Mouse (Mus musculus) CH12.LX (cell line): Measurements from ENCODE around the gene U2af1l4. TPM values are rescaled to one million over a fixed set of nuclear protein-coding genes. Genes with fewer than 3 reads are reported as not detected.

Experiments used
- DNase-seq: peaks from one replicate; pipeline ENCODE4 v3.0.0-alpha.2; 2013; ENCODE audit errors: extremely low read depth
- H3K27ac ChIP-seq: 2 replicates; pipeline ENCODE4 v1.5.1; 2012; ENCODE audit warnings: low read depth, mild to moderate bottlenecking, control low read depth, moderate library complexity; ENCODE audit not compliant: insufficient read depth
- H3K27me3 ChIP-seq: replicated peaks from 2 replicates; pipeline ENCODE3; 2012; ENCODE audit warnings: inconsistent platforms
- H3K36me3 ChIP-seq, 2 experiments: replicated peaks in 1 of 2; 2 replicates each; pipeline versions ENCODE3 to v1.6.1; 2012; ENCODE audit warnings: inconsistent platforms in 1 of 2, low read length in 1 of 2, mild to moderate bottlenecking in 1 of 2, mixed read lengths in 1 of 2, moderate library complexity in 1 of 2; ENCODE audit not compliant: control insufficient read depth in 1 of 2, insufficient read depth in 1 of 2
- H3K4me1 ChIP-seq, 2 experiments: 2 replicates each; pipeline ENCODE4 v1.6.1; 2012; ENCODE audit warnings: inconsistent platforms in 1 of 2, moderate library complexity in 1 of 2; ENCODE audit not compliant: insufficient read depth in 2 of 2, control insufficient read depth in 1 of 2
- H3K4me2 ChIP-seq: 2 replicates; pipeline ENCODE4 v1.6.1; 2012; ENCODE audit warnings: low read depth, mild to moderate bottlenecking, control low read depth; ENCODE audit not compliant: poor library complexity, insufficient read depth, severe bottlenecking
- H3K4me3 ChIP-seq, 3 experiments: fragments of 150-350 bp in 1 of 3; sonication (generic) in 1 of 3; replicated peaks in 1 of 3; 2 replicates each; pipeline versions ENCODE3 to v1.5.1; 2011 to 2012; ENCODE audit warnings: low read depth in 2 of 3, low read length in 2 of 3, mild to moderate bottlenecking in 2 of 3, moderate library complexity in 2 of 3, control low read depth in 1 of 3, improper control_type of control experiment in 1 of 3, inconsistent platforms in 1 of 3, mixed read lengths in 1 of 3; ENCODE audit not compliant: poor library complexity in 1 of 3
- H3K79me2 ChIP-seq: replicated peaks from 2 replicates; pipeline ENCODE4 v1.6.1; 2012; ENCODE audit warnings: mild to moderate bottlenecking, moderate library complexity; ENCODE audit not compliant: control insufficient read depth, poor library complexity, insufficient read depth, severe bottlenecking; ENCODE audit errors: extremely low read depth
- H3K9ac ChIP-seq: 2 replicates; pipeline ENCODE4 v1.6.1; 2012; ENCODE audit warnings: low read depth, mild to moderate bottlenecking, control low read depth, moderate library complexity; ENCODE audit not compliant: insufficient read depth
- H3K9me3 ChIP-seq: replicated peaks from 2 replicates; pipeline ENCODE3; 2012; ENCODE audit warnings: low read length, inconsistent platforms, mixed read lengths
- BHLHE40 ChIP-seq: IDR thresholded peaks from 2 replicates; pipeline ENCODE4 v1.6.1; 2011; ENCODE audit warnings: mild to moderate bottlenecking, low read depth, low read length, improper control_type of control experiment
- CHD1 ChIP-seq: IDR thresholded peaks from 2 replicates; pipeline ENCODE4 v1.6.1; 2012; ENCODE audit warnings: low read depth, low read length, improper control_type of control experiment, inconsistent platforms
- CHD2 ChIP-seq: IDR thresholded peaks from 2 replicates; pipeline ENCODE4 v1.6.1; 2011; ENCODE audit warnings: low read length, improper control_type of control experiment
- CTCF ChIP-seq, 2 experiments: IDR thresholded peaks in 1 of 2; conservative IDR thresholded peaks in 1 of 2; 2 replicates each; pipeline ENCODE4 v1.5.1; 2011 to 2012; ENCODE audit warnings: low read depth in 2 of 2, low read length in 2 of 2, improper control_type of control experiment in 1 of 2, inconsistent platforms in 1 of 2, mild to moderate bottlenecking in 1 of 2, moderate library complexity in 1 of 2
- ELF1 ChIP-seq: IDR thresholded peaks from 2 replicates; pipeline ENCODE4 v1.6.1; 2014; ENCODE audit warnings: low read depth, mild to moderate bottlenecking, inconsistent platforms, low read length, improper control_type of control experiment
- EP300 ChIP-seq: IDR thresholded peaks from 2 replicates; pipeline ENCODE4 v1.6.1; 2011; ENCODE audit warnings: low read length, improper control_type of control experiment
- GABPA ChIP-seq: IDR thresholded peaks from 2 replicates; pipeline ENCODE4 v1.6.1; 2012; ENCODE audit warnings: low read depth, low read length, improper control_type of control experiment, inconsistent platforms; ENCODE audit not compliant: insufficient replicate concordance
- HCFC1 ChIP-seq: IDR thresholded peaks from 2 replicates; pipeline ENCODE4 v1.6.1; 2012; ENCODE audit warnings: low read depth, mild to moderate bottlenecking, inconsistent platforms, low read length, improper control_type of control experiment
- IRF4 ChIP-seq: IDR thresholded peaks from 2 replicates; pipeline ENCODE4 v1.6.1; 2014; ENCODE audit warnings: low read depth, mild to moderate bottlenecking, inconsistent platforms, low read length, improper control_type of control experiment
- JUND ChIP-seq: conservative IDR thresholded peaks from 2 replicates; pipeline ENCODE4 v1.6.1; 2011; ENCODE audit warnings: low read depth, low read length, improper control_type of control experiment
- MAFK ChIP-seq: IDR thresholded peaks from 2 replicates; pipeline ENCODE4 v1.6.1; 2011; ENCODE audit warnings: low read length, improper control_type of control experiment; ENCODE audit not compliant: insufficient replicate concordance
- MAX ChIP-seq: IDR thresholded peaks from 2 replicates; pipeline ENCODE4 v1.6.1; 2011; ENCODE audit warnings: low read length, improper control_type of control experiment
- MAZ ChIP-seq: IDR thresholded peaks from 2 replicates; pipeline ENCODE4 v1.6.1; 2012; ENCODE audit warnings: low read depth, mild to moderate bottlenecking, inconsistent platforms, low read length, improper control_type of control experiment, moderate library complexity
- MEF2A ChIP-seq: IDR thresholded peaks from 2 replicates; pipeline ENCODE4 v1.6.1; 2014; ENCODE audit warnings: low read depth, mild to moderate bottlenecking, inconsistent platforms, low read length, improper control_type of control experiment, borderline replicate concordance
- MXI1 ChIP-seq: IDR thresholded peaks from 2 replicates; pipeline ENCODE4 v1.6.1; 2011; ENCODE audit warnings: mild to moderate bottlenecking, low read depth, low read length, improper control_type of control experiment
- MYC ChIP-seq: IDR thresholded peaks from 2 replicates; pipeline ENCODE4 v1.6.1; 2011; ENCODE audit warnings: low read depth, mild to moderate bottlenecking, improper control_type of control experiment, low read length
- NELFE ChIP-seq: IDR thresholded peaks from 2 replicates; pipeline ENCODE4 v1.6.1; 2011; ENCODE audit warnings: low read depth, low read length, improper control_type of control experiment
- NRF1 ChIP-seq: IDR thresholded peaks from 2 replicates; pipeline ENCODE4 v1.6.1; 2014; ENCODE audit warnings: low read depth, mild to moderate bottlenecking, inconsistent platforms, low read length, improper control_type of control experiment, moderate library complexity
- RAD21 ChIP-seq: IDR thresholded peaks from 2 replicates; pipeline ENCODE4 v1.6.1; 2011; ENCODE audit warnings: low read depth, mild to moderate bottlenecking, low read length, improper control_type of control experiment, moderate library complexity
- RCOR1 ChIP-seq: conservative IDR thresholded peaks from 2 replicates; pipeline ENCODE4 v1.6.1; 2012; ENCODE audit warnings: low read depth, mild to moderate bottlenecking, inconsistent platforms, low read length, improper control_type of control experiment
- SIN3A ChIP-seq: IDR thresholded peaks from 2 replicates; pipeline ENCODE4 v1.6.1; 2012; ENCODE audit warnings: low read length, improper control_type of control experiment, inconsistent platforms
- SMC3 ChIP-seq: IDR thresholded peaks from 2 replicates; pipeline ENCODE4 v1.6.1; 2011; ENCODE audit warnings: low read depth, low read length, improper control_type of control experiment
- TCF12 ChIP-seq: IDR thresholded peaks from 2 replicates; pipeline ENCODE4 v1.6.1; 2014; ENCODE audit warnings: low read depth, mild to moderate bottlenecking, inconsistent platforms, low read length, improper control_type of control experiment
- UBTF ChIP-seq: IDR thresholded peaks from 2 replicates; pipeline ENCODE4 v1.6.1; 2012; ENCODE audit warnings: low read depth, mild to moderate bottlenecking, inconsistent platforms, low read length, improper control_type of control experiment, moderate library complexity
- ZC3H11A ChIP-seq: IDR thresholded peaks from 2 replicates; pipeline ENCODE4 v1.6.1; 2012; ENCODE audit warnings: low read depth, mild to moderate bottlenecking, inconsistent platforms, low read length, improper control_type of control experiment
- ZMIZ1 ChIP-seq: IDR thresholded peaks from 2 replicates; pipeline ENCODE4 v1.6.1; 2012; ENCODE audit warnings: low read depth, mild to moderate bottlenecking, inconsistent platforms, low read length, improper control_type of control experiment
- ZNF384 ChIP-seq: IDR thresholded peaks from 2 replicates; pipeline ENCODE4 v1.6.1; 2012; ENCODE audit warnings: low read depth, low read length, improper control_type of control experiment, inconsistent platforms
- dilution Hi-C: fragments of 300-500 bp; cut with MboI; formaldehyde crosslinking; loops from 2 replicates; pipeline ENCODE4 v1.14.3; 2020; ENCODE audit warnings: low sequenced_read_pairs; ENCODE audit not compliant: extremely low pct_unique_long_range_greater_than_20kb, extremely low pct_ligation_motif_present
- in situ Hi-C: fragments of 300-500 bp; cut with MboI; formaldehyde crosslinking; loops from 3 replicates; pipeline ENCODE4 v1.14.3; 2019; ENCODE audit warnings: low sequenced_read_pairs, low pct_ligation_motif_present, low pct_unique_long_range_greater_than_20kb, mixed read lengths
- polyA plus RNA-seq: library from polyadenylated mRNA; unstranded; fragments of >175 nt; gene quantifications from 2 replicates; pipeline ENCODE4 v1.2.1, GENCODE M21; 2012; ENCODE audit warnings: low read depth; ENCODE audit not compliant: insufficient read length
- total RNA-seq, 2 experiments: library from RNA; depleted of rRNA; stranded (reverse); fragments of 300-350 nt in 1 of 2; fragments of >200 nt in 1 of 2; gene quantifications; 2 replicates each; pipeline ENCODE4 v1.2.3; 2012 to 2014

Gene U2af1l4
- total and polyA plus RNA-seq, 3 experiments: 51.5 to 60.8 (median 56.7) TPM

DNA sequence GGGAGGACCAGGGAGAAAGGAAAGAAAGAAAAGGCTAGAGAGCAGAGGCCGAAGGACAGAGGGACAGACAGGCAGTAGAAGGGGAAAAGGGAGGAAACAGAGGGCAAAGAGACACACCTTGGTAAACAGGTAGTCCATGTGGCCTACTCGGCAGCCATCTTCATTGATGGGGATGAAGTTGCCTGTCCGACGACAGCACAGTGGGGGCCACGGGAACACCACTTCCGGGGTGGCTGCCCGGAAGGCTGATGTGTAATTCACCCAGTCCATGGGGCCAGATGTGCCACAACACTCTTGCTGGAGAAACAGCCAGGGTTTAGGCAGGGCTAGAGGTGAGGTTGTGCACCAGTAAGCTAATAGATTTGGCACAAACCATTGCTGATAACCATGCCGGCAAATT, 41.8 kb downstream of the U2af1l4 start (continued):
- TF ChIP-seq RCOR1: no peak
- TF ChIP-seq RAD21: no peak
- TF ChIP-seq GABPA: no peak
- TF ChIP-seq MAFK: no peak

DNA sequence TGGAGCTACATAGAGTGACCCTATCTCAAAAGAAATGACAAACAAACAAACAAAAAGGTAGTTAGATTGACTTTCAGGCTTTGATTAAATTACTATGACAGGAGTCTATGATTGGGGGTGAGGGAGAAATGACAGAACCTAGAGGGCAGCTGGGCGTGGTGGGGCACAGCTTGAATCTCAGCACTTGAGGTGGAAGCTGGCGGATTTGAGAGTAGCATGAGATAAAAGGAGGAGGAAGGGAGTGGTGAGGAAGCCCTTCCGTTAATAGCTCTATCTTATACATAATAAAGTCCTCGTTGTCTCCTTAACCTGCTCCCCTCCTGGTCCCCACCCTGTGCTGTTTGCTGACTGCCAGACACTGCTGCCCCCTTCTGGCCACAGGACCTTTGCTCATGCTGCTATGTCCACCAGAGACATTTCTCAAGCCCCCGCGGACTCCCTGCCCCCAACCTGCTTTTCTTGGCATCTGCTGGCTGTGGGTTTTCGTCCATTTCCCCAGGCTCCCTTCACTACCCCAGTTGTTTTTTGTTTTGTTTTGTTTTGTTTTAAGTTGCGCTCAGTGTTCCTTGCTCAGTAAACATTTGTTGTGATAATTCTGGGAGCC, 44.7 kb downstream of the U2af1l4 start:
- no peak overlapping the region for H3K4me3 ChIP-seq
- TF ChIP-seq IRF4 (peak; percentile 63; the same call in 1 of the 2 replicates), RCOR1 (no peak), ZNF384 (no peak), MAX (peak; percentile 56; the same call in 1 of the 2 replicates), BHLHE40 (0 out of 2 replicates have a peak, but pooled peaks have one; percentile 33), EP300 (0 out of 2 replicates have a peak, but pooled peaks have one; percentile 9), CTCF (conservative IDR thresholded peaks at IDR 0.05 in 1 of 2, IDR thresholded peaks at IDR 0.05 in 1 of 2; ENCODE audit: low read depth in 2 of 2, low read length in 2 of 2) (peak; percentile 68 to 95), UBTF (no peak), ZC3H11A (peak; percentile 91), SIN3A (peak; percentile 75), TCF12 (0 out of 2 replicates have a peak, but pooled peaks have one; percentile 31), JUND (peak; percentile 35; the same call in 1 of the 2 replicates), MEF2A (peak; percentile 51; the same call in 1 of the 2 replicates), MAZ (peak; percentile 99), MXI1 (0 out of 2 replicates have a peak, but pooled peaks have one; percentile 30), SMC3 (peak; percentile 97), CHD1 (no peak), MYC (peak; percentile 75; the same call in 1 of the 2 replicates), NRF1 (0 out of 2 replicates have a peak, but pooled peaks have one; percentile 23), HCFC1 (peak; percentile 39), ZMIZ1 (no peak), NELFE (peak; percentile 63; the same call in 1 of the 2 replicates), CHD2 (peak; percentile 80), ELF1 (peak; percentile 45), RAD21 (peak; percentile 96)

More for the DNA sequence above, 44.7 kb downstream of the U2af1l4 start:
- DNase-seq: peak; percentile 85
- Histone ChIP-seq H3K9ac (no peak overlapping the region), H3K79me2 (peaks cover 3% of the 10 kb centered on the region), H3K4me2 (no peak overlapping the region), H3K27ac (no peak overlapping the region), H3K9me3 (no peaks in the 10 kb centered on the region), H3K27me3 (no peaks in the 10 kb centered on the region), H3K36me3 (peaks cover 0 to 26% of the 10 kb centered on the region in 2 experiments), H3K4me1 (peaks cover 23 to 29% of the 10 kb centered on the region in 2 experiments)
- dilution Hi-C loops: no loop called here
- in situ Hi-C loops: loop anchor here (5.0 kb wide), 1 partner anchor 51 kb away; the partner anchor contains the start of gene Lin37
